Mouse (Mus musculus): ENCODE results near the gene Ncoa1. TPM values are rescaled to one million over a fixed set of nuclear protein-coding genes. Genes with fewer than 3 reads are reported as not detected.

Ncoa1 gene
- total RNA-seq, 2 experiments from 2014 or later = 23.9 to 27.7 TPM

DNA sequence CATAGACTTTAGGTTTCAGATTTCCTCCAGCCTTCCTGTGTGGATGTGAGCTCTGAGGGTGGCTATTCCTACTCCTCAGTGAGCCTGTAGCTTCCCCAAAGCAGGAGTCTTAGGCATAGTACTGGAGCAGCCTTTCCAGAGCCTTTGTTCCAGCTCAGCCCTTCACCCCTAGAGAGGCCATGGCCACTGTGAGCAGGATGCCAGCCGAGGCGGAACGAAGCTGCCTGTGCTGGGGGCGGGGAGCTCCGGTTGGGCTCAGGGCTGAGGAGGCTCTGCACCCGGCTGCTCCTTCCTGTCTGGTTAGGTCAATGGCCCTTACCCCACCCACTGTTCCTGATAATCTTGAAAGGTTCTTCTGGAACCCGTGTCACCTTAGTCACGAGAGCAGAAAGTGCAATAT is 264.1 kb downstream of the Ncoa1 start:
- DNase-seq (ENCODE audit: low spot score) = no peak

DNA sequence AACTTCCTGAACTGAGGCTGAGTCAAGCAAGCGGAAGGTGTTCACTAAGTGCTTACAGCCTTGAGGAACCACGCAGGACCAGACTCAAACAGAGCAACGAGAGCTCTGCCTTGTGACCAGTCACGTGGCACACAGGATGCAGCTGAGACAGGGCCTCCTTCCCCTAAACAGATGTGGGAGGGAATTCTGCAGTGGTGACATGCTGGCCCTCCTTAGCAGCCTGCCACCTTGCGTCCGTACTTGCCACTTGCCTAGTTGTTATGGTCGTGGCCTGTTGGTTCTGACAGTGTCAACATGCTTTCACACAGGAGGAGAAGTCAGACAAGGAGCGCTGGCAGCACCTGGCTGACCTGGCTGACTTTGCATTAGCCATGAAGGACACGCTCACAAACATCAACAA is 265.8 kb downstream of the Ncoa1 start:
- no peak for DNase-seq (ENCODE audit: low spot score)

DNA sequence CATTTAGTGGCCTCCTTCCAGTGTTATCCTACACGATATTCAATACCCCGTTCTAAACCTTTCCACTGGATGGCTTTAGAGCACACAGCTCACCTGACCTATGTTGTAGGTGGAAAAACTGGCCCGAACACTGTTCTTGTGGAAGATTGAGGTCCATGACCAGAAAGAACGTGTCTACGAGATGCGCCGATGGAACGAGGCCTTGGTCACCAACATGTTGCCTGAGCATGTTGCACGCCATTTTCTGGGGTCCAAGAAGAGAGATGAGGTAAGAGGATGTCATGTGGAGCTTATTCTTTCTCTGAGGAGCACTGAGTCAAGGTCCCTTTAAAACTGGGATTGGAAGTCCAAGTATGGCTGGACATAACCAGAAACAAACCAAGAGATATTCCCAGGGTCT is 267.8 kb downstream of the Ncoa1 start:
- no peak for DNase-seq (ENCODE audit: low spot score)

DNA sequence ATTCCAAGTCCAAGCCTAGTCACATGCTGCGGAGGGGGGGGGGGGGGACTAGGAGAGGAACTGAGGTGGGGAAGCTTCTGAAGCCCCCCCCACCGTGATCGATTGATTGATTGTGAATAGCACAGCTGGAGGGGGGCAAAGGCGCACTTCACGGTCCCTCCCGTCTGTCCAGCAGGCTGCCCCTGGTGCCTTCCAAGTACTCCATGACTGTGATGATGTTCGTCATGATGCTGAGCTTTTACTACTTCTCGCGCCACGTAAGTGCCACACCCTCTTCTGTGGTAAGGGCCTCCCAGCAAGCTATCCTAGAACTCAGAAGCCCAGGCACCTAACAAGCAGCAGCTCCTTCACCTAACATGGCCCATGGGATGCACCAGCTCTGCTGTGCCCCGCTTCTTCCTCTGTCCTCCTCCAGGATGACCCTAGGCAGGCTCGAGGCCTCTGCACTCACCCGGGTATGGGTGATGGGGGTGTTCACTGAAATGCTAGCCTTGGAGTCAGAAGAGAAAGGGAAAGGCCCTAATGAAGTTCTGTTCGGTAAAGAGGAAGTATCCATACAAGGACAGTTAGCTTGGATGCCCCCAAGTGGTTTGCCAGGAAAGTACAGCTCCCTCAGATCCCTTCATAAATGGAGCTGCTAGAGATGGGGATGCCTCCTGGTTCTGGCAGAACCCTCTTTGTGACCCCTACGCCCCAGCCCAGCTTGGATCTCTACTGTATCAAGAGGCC is 268.4 kb downstream of the Ncoa1 start:
- peak; percentile 59 for DNase-seq (ENCODE audit: low spot score)

DNA sequence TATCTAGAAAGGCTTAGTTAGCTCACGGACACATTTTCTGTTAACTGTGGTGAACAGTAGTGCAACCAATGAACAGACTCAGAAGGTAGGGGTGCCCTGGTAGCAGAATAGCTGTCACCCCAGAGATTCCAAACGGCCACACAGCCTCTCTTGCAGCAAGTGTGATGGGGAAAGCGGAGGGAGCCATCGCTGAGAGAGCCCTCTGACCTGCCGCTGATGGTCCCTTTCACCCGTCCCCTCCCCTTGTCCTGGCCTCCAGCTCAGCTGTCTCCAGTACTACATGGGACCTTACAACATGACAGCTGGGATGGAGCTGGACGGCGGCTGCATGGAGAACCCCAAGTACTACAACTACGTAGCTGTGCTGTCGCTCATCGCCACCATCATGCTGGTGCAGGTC is 270.9 kb downstream of the Ncoa1 start:
- no peak for DNase-seq (ENCODE audit: low spot score)

DNA sequence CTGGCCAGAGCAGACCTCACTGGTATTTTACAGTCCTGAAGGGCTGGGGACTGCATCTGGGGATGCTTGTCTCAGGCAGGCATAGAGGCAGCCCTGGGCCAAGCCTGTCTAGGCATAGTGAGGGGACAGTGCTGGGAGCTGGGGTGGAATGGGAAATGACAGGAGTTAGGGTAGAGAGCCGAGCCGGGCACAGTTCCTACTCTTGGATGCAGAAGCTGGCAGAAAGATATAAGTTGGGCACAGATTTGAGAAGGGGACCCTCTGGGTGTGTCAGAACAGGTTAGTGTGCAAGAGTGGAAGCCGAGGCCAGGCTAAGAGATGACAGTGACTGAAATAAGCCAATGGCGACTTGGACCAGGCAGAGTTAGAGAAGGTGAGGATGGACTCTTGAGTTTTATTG is 274.8 kb downstream of the Ncoa1 start:
- DNase-seq (ENCODE audit: low spot score) = no peak

GRCm38 (mm10) chr12:4201454-4202200 is 275.4 kb downstream of the Ncoa1 start:
- DNase-seq (ENCODE audit: low spot score) = peak; percentile 79

GRCm38 (mm10) chr12:4199271-4199670 is 277.7 kb downstream of the Ncoa1 start:
- DNase-seq (ENCODE audit: low spot score) = no peak

DNA sequence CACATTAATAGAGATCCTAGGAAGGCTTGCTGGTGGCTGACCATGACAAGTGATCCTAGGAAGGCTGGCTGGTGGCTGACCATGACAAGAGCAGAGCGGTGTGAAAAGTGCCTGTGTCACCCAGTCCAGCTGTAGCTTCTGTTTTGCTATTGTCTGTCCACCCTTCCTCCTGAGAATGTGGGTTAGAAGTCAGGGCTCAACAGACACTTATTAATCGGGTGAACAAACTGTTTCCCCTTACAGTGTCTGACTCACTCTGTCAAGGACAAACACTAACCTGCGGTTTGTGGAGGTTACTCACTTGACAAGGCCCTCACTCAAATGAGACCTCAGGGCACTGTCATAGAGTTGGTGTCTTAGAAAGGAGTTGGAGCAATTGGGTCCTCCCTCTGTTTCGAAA is 278.3 kb downstream of the Ncoa1 start:
- DNase-seq (ENCODE audit: low spot score) = no peak

Other genes with a start within 250 kb of the Ncoa1 start
- 1 to 10 TPM; 5.3 to 5.8 TPM for gene Ptrhd1, start 243.2 kb downstream of the Ncoa1 start, total RNA-seq (2021)
- 1 to 10 TPM; 1.7 to 1.8 TPM for gene Cenpo, start 242.9 kb downstream of the Ncoa1 start, total RNA-seq (2021)
- 10 to 100 TPM; 22.7 to 25.7 TPM for gene Itsn2, start 115.5 kb upstream of the Ncoa1 start, total RNA-seq (2021)
- gene Gm3625, start 115.7 kb upstream of the Ncoa1 start, total RNA-seq (2021) = not detected

All from gastrocnemius, adult 18-20 months (tissue).